Mouse (Mus musculus) thymus, postnatal 36 days (tissue): Measurements from ENCODE around the gene Lypd6b.

Experiments used
- DNase-seq, 2 experiments: peaks; one replicate each; pipeline ENCODE4 v3.0.0; 2022; ENCODE audit warnings: mixed read lengths in 2 of 2

The Lypd6b gene

DNA sequence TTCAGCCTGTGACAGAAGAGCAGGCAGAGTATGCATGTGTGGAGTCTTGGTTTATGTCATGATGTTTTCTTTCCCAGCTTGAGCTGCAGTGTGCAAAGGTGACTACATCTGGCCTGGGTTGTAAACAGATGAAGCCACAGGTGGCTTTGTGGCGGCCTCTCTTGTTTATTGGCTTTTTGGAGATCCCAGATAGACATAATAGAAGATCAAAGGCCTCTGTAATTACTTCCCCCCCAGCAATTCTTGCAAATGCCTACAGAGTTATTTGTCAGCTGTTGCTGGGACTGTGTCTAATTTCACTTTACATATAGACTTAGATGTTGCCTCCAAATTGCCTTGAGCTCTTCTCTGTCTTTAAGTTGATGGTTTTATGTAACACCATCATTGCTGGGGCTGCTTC is 38.1 kb downstream of the Lypd6b start:
- DNase-seq = no peak

DNA sequence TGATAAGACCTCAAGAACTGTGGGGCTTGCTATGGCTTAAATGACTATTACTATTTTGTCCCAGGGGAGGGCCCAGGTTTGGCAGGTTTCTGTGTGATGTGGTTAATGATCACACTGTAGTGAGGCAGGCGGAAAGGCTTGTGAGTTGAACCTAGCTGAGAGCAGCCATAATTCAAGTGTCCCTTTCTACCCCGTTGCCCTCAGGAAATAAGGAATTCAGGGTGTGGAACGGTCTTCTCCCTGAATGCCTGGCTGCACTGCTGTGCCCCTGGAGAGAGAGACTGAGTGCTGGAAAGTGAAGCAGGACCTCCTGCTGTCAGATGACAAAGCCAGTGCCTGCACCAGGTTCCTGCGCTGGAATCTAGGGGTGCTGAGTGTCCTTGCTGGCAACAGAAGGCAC is 40.3 kb downstream of the Lypd6b start:
- no peak for DNase-seq

DNA sequence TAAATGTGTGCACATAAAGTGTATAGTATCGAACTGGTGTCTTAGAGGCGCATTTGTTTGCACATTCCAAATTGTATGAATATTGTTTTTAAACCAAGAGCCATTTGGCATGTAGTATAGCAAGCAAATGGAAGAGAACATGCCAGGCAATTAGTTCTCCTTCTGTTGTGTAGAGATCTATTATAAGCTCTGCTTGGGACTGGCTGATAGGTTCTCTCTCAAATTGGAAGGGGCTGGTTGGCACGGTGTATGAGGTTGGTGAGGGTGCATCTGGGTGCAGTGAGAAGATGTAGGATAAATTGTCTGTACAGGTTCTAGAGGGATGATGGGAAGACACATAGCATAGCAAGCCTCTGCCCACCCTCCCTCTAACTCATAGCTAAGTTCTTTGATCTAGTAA is 42.9 kb downstream of the Lypd6b start:
- DNase-seq = no peak

DNA sequence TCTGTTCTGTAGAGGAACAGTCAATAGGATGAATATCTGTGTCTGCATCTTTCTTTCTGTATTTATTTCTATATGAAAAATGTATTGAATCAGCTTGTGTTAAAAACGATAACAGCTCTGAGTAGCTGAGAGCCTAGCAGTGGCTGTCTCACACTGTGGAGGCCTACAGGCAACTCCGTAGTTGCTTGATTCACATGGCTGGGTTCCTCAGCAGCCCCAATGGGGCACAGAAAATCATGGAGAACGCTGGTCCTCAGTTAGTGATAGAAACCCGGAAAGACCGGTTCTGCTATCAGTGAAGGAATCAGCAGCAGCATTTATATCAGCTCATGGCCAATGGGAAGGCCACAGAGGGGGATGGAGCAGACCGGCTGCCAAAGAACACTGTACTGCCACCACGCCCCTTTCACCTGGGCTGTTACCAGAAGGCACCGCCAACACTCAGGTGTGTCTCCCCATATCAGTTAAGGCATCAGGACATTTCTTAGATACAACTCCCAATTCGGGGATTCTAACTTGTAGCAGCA is 44.9 kb downstream of the Lypd6b start:
- DNase-seq = no peak

DNA sequence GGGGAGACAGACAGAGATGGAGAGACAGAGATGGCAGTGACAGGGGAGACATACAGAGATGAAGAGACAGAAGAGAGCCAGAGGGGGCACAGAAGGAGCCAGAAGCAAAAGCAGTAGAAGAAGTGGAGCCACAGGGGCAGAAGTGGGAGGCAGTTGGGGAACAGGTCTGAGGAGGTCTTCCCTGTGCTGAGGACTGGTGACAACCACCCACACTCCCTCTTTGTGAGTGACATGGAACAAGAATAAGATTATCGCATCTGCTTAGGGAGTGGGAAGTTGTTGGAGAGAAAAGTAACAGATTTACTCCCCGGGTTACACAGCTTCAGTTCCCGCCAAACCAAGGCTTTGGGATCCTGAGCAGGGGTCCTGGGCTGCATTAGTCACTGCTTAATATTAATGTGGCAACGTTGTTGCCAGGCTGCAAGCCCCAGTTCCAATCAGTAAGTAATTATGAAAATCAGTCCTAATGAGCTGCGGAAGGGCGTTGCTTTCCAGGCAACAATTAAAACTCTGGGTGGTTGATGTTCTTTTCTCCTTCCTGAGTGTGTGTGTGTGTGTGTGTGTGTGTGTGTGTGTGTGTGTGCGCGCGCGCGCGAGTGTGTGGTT is 50.1 kb downstream of the Lypd6b start:
- peak; percentile 29 to 36 for DNase-seq

DNA sequence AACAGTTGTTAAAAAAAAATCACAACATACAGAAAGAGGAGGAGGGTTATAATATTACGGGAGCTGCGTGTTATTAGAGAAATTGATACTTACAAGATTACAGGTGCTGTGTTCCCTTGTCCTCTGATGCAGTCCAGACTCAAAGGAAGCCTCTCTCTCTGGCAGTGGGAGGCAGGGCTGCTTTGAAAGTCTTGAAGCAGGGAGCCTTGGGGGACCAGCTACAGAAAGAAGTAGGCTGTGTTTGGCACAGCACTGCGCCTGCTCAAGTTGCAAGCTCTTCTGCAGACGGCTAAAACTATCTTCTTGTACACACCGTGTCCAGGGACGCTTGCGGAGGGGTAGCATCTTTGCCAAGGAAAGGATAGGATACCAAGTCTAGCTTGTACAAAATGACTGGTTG is 51.1 kb downstream of the Lypd6b start:
- DNase-seq = no peak

DNA sequence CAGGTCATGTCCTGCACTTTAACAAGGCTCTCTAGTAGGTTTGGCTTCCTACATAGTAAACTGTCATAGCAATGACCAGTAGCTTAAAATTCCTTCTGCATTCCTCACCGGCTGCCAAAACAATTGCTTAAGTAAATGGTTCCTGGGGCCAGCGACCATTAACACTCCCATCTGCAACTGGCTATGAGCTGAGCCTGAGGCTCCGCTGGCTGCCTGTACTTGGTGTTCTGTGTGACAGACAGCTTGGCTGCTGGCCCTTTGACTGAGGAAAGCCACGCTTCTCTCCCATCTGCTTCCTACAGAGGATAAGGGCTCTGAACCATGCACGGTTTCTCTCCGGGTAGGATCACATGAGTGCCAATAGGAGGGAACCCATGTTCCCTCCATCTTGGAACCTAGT is 53.1 kb downstream of the Lypd6b start:
- DNase-seq = no peak

DNA sequence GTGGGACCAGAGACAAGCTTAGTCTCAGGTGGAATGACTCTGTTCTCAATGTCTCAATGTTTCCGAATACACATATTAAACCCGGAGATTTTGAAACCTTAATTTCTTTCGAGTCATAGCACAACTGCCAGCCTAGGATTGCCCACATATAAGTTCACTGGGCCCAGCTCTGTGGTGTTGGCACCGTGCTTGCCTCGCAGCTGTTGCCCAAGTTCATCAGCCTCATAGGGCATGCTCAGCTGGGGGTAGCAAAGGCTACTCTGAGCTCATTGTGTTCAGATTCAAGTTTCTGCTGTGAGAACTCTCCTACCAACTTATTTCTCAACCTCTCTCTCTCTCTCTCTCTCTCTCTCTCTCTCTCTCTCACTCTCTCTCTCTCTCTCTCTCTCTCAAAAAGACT is 53.6 kb downstream of the Lypd6b start:
- DNase-seq = no peak

DNA sequence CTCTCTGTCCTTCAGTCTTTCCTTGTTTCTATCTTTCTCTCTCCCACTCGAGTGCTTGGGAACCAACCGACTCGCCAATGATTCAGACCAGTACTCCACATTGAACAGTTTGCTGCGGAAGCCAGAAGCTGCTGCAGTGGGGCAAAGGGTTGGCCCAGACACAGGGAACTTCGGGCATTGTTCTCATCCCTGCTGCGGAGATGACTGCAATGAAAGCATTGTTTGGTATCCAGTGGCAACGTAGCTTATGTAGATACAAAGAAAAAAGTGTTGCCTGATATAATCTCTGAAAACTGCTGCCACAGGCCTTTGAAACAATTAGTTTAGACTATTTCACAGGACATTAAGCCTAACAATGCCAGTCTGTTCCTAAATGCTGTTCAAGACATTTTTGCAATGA is 57.6 kb downstream of the Lypd6b start:
- no peak for DNase-seq

DNA sequence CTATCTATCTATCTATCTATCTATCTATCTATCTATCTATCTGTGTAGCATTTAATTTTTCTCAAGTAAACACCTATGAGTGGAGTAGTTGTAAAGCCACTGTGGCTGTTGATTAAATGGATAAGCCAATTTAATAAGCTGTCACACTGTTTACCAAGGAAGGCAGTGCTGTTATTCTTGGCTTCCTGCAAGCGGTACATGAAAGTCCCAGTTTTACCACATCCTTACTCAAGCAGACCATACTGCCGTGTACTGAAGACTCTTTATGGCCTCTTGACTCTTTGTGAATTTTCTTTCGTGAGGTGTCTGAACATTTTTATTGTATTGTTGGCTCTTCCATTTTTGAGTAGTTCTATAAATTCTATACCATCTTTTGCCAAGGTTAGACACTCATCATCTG is 58.6 kb downstream of the Lypd6b start:
- no peak for DNase-seq

DNA sequence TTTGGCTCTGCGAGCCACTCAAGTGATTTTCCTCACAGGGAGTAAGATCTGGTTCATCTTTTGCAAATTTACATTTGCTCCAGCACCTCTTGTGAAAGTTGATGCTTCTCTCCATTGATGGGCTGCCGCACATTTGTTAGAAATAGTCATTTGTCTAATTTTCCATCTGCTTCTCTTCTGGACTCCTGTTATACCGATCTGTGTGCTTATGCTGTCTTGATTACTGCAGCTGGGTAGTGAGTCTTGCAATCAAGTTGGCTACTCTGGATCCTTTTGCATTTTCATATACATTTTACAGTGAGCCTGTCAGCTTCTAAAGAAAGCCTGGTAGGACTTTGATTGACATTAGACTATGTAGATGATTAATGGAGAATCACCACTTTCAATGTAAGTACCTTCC is 59.4 kb downstream of the Lypd6b start:
- no peak for DNase-seq

DNA sequence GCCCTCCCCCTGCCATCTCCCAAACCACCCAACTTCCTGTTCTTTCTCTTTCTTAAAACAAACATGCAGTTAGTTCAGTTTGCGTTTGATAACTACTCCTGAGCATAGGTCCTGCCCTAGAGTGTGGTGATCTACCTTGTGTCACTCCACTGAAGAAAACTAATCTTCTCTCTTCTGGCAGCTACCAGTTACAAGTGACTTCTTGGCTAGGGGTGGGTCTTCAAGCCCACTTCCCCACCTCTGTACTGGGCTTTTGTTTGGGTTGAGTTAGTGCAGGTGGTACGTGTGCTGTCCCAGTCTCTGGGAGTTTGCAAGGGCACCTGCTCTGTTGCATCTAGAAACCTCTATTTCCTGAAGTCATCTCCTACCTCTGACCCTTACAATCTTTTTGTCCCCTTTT is 60.3 kb downstream of the Lypd6b start:
- peak; percentile 29 to 40 for DNase-seq

DNA sequence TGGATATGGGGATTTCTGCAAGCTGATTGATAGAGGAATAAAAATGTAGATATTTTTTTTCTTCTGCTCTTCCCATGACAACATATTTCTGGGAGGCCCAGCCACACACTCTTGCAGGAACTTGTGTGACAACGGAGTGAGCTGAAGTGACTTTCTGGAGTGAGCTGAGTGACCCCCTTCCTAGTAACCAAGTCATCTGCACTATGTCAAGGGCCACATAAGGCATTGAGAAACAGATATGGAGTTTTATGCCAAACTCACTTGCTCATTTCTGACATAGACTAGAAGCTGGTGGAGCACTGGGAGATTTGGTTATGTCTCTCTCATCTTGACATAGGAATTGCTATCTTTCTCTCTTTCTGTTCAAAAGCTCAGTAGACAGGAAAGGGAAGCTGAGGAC is 62.3 kb downstream of the Lypd6b start:
- DNase-seq = no peak

DNA sequence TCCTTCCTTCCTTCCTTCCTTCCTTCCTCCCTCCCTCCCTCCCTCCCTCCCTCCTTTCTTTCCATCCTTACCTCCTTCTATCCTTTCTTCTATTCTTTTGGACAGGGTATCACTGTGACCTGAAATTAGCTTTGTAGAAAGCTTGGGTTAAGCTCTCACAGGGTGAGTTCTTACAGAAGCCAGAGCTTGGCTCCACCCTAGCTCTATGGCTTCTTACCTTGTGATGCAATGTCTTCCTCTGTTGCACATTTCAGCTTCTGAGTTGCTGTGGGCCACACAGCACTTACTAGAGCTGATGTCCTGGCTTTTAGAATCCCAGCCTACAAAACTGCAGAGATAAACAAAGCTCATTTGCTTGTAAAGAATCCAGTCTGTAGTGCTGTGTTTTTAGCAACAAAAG is 64.5 kb downstream of the Lypd6b start:
- DNase-seq = no peak

DNA sequence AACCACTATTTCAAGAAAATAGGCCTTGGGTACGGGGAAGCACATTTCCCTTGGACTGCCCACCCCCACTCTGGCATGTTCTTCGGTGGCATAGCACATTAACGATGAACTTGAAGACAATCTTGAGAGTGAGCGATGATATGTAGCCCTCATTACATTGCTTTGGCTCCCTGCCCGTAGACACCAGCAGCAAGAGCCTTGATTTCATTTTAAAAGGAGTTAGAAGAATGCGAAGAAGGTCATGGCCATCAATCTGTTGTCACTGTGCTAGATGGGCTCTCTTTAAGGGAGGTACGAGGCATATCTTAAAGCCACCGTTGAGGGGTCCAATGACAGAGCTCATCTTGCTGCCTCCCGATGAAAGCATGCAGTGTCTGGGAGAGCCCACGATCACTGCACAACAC is 68.7 kb downstream of the Lypd6b start:
- DNase-seq = no peak

DNA sequence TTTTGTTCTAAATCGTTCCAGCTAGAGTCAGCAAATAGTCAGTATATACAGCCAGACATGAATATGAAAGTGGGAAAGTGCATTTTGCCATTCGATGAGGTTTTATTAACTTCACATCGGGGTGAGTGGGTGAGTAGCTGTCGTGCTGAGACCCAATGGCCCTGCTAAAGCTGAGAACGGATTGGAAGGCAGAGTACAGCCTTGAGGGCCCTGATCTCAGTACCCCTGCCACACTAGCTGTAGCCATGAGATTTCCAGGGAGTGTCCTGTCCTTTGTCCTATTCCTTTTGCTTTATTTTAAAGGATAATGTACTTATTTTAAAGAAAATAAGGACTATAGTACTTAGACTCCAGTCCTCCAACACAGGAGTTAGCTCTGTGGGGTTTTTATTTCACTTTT is 69.1 kb downstream of the Lypd6b start:
- DNase-seq = no peak

DNA sequence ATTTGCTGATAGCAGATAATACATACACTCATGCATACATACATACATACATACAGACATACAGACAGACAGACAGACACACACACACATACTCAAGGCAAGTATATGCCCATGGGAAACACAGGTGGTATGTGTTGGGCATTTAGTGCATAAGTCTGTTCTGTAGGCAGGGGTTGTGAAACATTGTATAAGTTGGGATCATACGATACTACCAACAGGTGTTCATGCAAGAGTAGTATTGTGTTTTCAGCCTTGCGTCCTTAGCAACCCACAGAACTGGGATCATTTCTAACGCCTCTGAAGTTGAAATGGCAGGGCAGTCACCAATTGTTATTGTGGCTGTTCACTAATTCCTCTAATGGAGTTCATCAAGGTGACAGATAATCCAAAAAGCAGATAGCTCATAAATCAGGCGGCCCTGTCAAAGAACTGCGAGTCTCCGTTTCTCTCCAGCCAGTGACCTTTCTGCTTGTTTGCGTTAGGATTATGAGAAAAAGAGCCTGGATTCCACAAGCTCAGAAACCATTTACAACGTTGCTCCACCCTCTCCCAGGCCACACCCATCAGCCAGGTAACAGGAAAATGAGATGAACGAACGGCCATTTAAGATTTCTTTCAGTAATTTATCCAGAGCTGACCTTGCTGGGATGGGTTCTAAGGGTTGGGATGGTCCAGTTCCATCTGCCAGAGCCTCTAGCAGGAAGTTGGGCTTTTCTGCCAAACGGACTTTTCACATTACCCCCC is 72.9 kb downstream of the Lypd6b start:
- DNase-seq = no peak

DNA sequence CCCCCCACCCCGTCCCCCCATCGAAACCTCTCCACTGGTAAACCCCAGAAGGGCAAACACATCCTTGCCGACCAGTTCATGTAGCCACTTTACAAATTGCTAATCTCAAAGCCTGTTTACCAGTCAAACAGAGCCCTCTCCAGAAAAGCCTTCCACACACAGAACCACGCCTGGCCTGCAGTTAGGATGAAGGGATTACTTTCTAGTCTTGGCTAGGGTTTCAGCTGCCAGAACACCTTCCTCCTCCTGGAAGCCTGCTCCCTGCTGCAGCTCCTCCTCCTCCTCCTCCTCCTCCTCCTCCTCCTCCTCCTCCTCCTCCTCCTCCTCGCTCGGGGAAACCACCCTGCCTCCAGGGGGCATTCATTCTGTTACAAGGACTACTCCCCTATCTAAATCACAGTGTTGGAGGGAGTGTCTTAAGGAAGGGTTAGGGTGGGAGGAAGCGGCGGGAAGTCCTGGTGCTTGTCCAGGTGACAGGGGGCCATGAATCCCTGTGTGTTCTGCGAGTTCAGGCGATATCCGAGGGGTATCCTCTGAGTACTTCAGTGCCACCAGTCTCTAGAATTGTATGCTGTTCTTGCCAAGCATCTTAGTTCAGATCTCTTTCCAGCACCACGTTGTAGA is 73.6 kb downstream of the Lypd6b start:
- DNase-seq = no peak

DNA sequence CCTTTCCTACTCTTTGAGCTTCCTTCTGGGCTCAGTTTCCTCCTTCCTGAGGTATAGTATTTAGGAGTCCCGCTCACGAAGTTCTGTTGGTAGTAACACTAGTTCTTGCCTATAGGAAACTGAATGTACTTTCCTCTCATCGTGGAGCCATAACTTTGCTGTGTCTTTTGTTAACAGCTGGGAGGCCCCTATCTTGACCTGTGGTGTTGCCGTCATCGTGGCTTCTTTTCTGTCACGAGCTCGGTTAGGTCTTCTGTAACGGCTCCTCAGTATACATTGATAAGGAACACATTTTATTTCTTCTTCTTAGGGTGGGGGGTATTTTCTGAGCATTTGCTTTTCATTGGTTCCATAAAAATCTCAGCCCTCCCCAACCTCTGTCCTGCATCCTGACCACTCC is 74.2 kb downstream of the Lypd6b start:
- no peak for DNase-seq

DNA sequence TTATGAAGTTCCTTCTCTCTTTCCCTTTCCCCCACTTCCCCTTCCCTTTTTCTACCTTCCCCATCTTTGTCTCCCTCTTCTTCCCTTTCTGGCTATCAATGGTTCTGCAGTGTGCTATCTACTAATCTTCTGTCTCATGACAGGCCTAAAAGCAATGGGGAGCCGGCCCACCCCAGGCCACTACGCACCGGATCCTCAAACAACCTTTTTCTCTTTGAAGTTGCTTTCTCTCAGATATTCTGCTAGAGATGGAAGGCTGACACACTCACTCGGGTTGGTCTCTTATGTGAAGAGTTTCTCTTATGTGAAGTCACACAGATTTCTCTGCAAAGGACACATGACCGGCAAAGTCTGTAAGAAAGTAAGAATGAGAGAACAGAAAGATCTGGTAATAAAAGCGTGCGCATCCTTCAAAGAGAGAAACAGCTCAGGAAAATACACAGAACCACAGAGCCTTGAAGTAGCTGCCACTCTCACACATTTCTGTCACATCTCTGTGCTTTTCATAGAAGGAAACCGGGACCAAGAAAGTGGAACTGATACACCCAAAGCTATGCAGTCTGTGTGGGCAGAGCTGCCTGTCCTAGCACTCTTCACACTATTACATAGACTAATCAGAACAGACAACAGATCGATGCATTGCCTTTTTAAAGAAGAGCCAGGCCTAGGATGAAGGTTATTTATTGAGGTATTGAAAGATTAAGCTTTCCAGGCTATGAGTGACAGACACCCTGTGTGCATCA is 80.8 kb downstream of the Lypd6b start:
- no peak for DNase-seq

DNA sequence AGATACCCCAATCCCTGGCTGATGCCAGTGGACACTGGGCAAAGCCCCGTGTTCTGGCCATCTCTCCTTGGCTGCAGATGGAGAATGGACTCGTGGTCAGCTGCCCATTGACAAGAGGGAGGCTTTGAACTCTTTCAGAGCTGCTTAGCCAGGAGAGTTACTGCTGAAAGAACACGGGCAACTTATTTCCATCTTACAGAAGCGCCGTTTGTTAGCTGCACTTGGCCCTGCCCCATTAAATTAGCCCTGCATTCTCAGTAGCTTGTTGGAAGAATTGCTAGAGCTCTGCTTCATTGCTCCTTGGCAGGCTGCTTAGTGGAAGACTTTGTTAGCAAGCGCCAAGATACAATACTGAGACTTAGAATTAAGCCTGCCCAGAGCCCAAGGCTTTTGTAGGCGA is 81.6 kb downstream of the Lypd6b start:
- DNase-seq = no peak

DNA sequence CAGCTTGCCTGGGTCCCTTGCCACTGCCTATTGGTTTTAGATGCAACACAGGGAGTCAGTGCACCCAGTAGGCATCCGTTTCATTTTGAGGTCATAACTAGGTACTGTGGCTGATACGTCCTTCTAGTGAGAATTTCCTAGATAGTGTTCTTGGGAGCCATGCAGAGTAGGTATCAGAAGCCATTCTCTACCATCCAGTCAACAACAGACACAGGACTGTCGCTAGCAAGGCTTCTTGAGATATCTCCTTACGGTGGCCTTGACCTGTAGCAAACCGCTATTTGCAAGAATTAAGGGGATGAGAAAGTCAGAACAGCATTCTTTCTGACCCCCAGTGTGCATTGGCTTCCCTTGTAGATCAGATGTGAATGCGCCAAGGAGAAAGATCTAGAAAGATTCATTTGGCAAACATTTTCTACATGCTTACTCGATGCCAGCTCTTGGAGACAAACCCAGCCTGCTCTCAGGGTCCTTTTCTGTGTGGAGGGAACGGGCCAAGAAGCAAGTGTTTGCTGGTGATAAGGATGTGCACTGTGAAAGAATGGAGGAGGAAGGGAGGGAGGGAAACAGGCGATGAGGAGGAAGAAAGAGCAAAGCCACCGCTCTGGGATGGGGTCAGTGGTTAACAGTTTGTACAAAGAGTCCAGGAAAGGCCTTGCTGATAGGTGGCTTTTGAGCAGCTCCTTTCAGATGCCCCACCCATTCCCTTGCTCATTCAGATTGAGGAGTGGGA is 82.5 kb downstream of the Lypd6b start:
- DNase-seq = no peak

DNA sequence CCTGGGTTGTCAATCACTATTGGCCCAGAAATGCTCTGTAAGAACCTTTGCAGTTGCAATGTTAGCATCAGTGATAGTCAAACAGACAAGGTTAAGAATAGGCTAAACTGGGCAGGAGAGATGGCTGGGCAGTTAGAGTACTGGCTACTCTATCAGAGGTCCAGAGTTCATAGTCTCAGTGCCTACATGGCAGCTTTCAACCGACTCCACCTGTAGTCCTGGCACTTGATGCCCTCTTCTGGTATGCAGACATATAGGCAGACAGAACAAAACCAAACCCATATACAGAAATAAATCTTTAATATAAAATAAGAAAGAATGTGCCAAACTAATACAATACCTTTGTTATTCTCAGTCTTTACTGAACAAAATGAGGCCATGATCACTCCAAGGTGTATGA is 83.5 kb downstream of the Lypd6b start:
- no peak for DNase-seq
